Mouse (Mus musculus) hindbrain, embryonic 12.5 days (tissue): ENCODE measurements around the gene Gm5796. TPM values are rescaled to one million over a fixed set of nuclear protein-coding genes. Genes with fewer than 3 reads are reported as not detected.
"Not testable (repeated sequence)": the region's sequence is repeated elsewhere in the genome, so short reads cannot be mapped to it uniquely, and the experiment has no call there.

Experiments used
- ATAC-seq: fragments of 200-750 bp; cut with Nextera tagmentation; 2 replicates; pipeline ENCODE4 v1.8.0; 2017; ENCODE audit warnings: moderate TSS enrichment; ENCODE audit not compliant: low FRiP score
- H3K27ac ChIP-seq: fragments of 300-500 bp; sonication (generic); 2 replicates; pipeline ENCODE4 v1.5.1; 2016; ENCODE audit warnings: mild to moderate bottlenecking
- H3K27me3 ChIP-seq: fragments of 300-500 bp; sonication (generic); 2 replicates; pipeline ENCODE4 v1.6.1; 2016; ENCODE audit warnings: mild to moderate bottlenecking
- H3K36me3 ChIP-seq: fragments of 300-500 bp; sonication (generic); 2 replicates; pipeline ENCODE4 v1.6.1; 2016; ENCODE audit warnings: mild to moderate bottlenecking
- H3K4me1 ChIP-seq: fragments of 300-500 bp; sonication (generic); 2 replicates; pipeline ENCODE4 v1.6.1; 2016
- H3K4me2 ChIP-seq: fragments of 300-500 bp; sonication (generic); replicated peaks from 2 replicates; pipeline ENCODE4 v1.6.1; 2016; ENCODE audit warnings: mild to moderate bottlenecking
- H3K4me3 ChIP-seq: fragments of 300-500 bp; sonication (generic); 2 replicates; pipeline ENCODE4 v1.5.1; 2016; ENCODE audit warnings: mild to moderate bottlenecking
- H3K9ac ChIP-seq: fragments of 300-500 bp; sonication (generic); 2 replicates; pipeline ENCODE4 v1.6.1; 2016; ENCODE audit warnings: mild to moderate bottlenecking, moderate library complexity
- H3K9me3 ChIP-seq: fragments of 300-500 bp; sonication (generic); replicated peaks from 2 replicates; pipeline ENCODE4 v1.6.1; 2016; ENCODE audit warnings: mild to moderate bottlenecking
- WGBS: fragments of 180-500 bp; shearing (Covaris S2); methylation state at CpG from one replicate; pipeline ENCODE4 v1.1.7; 2016; 5-methylcytosine and 5-hydroxymethylcytosine counted together
- polyA plus RNA-seq: library from polyadenylated mRNA; unstranded; fragments of >200 nt; fragmentation: Nextera tagmentation; extraction: Ambion mirVana; gene quantifications from 2 replicates; pipeline ENCODE4 v1.2.1, GENCODE M21; 2016

The Gm5796 gene
- 0.53 and 0.72 TPM in 2 replicates for polyA plus RNA-seq

DNA sequence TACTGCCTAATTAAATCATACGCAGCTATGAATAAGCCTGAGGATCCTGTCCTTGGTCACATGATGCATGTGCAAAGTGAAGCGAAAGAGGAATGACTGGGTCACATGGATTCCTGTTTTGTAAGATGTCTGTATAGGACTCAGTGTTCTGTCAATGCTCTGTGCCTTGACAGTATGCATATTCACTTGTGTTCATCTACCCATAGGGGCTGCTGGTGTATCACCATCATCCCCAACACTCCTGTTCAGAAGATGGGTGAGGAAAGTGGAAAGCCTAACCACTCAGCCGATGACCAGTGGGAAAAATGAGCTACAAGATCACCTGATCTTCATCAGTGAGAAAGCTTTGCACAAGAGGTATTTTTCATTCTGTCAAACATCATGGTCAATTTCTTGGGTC is at the start of gene Gm5796:
TSS of gene Gm5796 (plus strand) at position 301 of the 400 bp plus-strand sequence.
- not testable (repeated sequence) for H3K27me3 ChIP-seq, H3K36me3 ChIP-seq, H3K9ac ChIP-seq, H3K9me3 ChIP-seq, ATAC-seq, H3K4me1 ChIP-seq, H3K27ac ChIP-seq, H3K4me3 ChIP-seq, H3K4me2 ChIP-seq
- WGBS = 67% methylated on average over 1 of the region's 3 CpGs

DNA sequence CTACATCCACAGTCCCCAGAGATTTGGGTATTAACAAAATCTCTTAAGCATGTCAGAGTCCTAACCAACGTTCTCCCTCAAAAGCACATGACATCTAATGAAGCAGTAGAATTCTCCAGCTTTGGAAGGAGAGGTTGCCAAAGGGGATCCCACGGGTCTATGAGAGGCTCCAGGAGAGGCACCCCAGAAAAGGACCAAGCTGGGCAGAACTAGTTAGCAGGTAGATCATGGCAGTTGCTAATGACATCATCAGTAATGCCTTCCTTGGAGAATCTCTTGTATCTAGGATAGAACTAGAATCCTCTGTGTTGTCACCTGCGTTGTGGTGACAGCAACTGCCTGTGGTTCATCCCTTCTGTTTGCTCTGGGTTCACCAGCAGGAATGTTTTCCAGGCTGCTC is 25.6 kb upstream of the Gm5796 start, which contains the start of gene Gm3099:
TSS of gene Gm3099 (plus strand) at position 301 of the 400 bp plus-strand sequence.
- not testable (repeated sequence) for H3K9me3 ChIP-seq, H3K36me3 ChIP-seq, H3K27ac ChIP-seq, H3K4me2 ChIP-seq, H3K9ac ChIP-seq, H3K4me1 ChIP-seq, ATAC-seq, H3K4me3 ChIP-seq, H3K27me3 ChIP-seq
- WGBS = 89% methylated on average over 1 of the region's 3 CpGs

DNA sequence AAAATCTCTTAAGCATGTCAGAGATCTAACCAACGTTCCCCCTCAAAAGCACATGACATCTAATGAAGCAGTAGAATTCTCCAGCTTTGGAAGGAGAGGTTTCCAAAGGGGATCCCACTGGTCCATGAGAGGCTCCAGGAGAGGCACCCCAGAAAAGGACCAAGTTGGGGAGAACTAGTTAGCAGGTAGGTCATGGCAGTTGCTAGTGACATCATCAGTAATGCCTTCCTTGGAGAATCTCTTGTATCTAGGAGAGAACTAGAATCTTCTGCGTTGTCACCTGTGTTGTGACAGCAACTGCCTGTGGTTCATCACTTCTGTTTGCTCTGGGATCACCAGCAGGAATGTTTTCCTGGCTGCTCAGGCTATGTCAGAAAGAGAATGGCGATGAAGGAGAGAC is 60.1 kb downstream of the Gm5796 start, which contains the start of gene Gm3115:
TSS of gene Gm3115 (plus strand) at position 301 of the 400 bp plus-strand sequence.
- H3K27me3 ChIP-seq, H3K9ac ChIP-seq, ATAC-seq, H3K4me2 ChIP-seq, H3K4me1 ChIP-seq, H3K27ac ChIP-seq, H3K36me3 ChIP-seq, H3K9me3 ChIP-seq, H3K4me3 ChIP-seq: not testable (repeated sequence)
- 66% methylated on average over 3 of the region's 3 CpGs for WGBS

Other genes starting within 250 kb of the Gm5796 start
- 0.83 and 2.5 TPM in 2 replicates for gene Gm3002, start 213.9 kb upstream of the Gm5796 start, polyA plus RNA-seq
- 0.40 TPM in 1 of 2 replicates, not detected in the other for gene Gm3033, start 177.7 kb upstream of the Gm5796 start, polyA plus RNA-seq
- 0.26 TPM in 1 of 2 replicates, not detected in the other for gene Gm2916, start 139.8 kb upstream of the Gm5796 start, polyA plus RNA-seq
- not detected in 2 replicates for gene Gm3029, start 92.2 kb upstream of the Gm5796 start, polyA plus RNA-seq
- 0.16 and 0.31 TPM in 2 replicates for gene Gm3095, start 60.4 kb upstream of the Gm5796 start, polyA plus RNA-seq
- gene Gm3099, start 25.5 kb upstream of the Gm5796 start, polyA plus RNA-seq = not detected in 2 replicates
- not detected in 2 replicates for gene Gm3115, start 60.2 kb downstream of the Gm5796 start, polyA plus RNA-seq
- 0.87 and 0.89 TPM in 2 replicates for gene Gm8108, start 86.6 kb downstream of the Gm5796 start, polyA plus RNA-seq
- gene Gm3127, start 141.1 kb downstream of the Gm5796 start, polyA plus RNA-seq = not detected in 2 replicates
- gene Gm2974, start 158.6 kb downstream of the Gm5796 start, polyA plus RNA-seq = 1.6 and 2.2 TPM in 2 replicates
- not detected in 2 replicates for gene Gm3138, start 225.7 kb downstream of the Gm5796 start, polyA plus RNA-seq